Mouse (Mus musculus): ENCODE measurements around the gene Nxf1. TPM values are rescaled to one million over a fixed set of nuclear protein-coding genes. Genes with fewer than 3 reads are reported as not detected.

Gene Nxf1
- total RNA-seq, 2 experiments from 2014 or later: 220 to 231 TPM

Other genes starting within 250 kb of the Nxf1 start
- gene Slc22a8, start 165.8 kb upstream of the Nxf1 start, total RNA-seq (2023): not detected
- gene Slc22a6, start 139.0 kb upstream of the Nxf1 start, total RNA-seq (2023): not detected
- gene Chrm1, start 93.3 kb upstream of the Nxf1 start, total RNA-seq (2023): not detected
- 100 to 1,000 TPM; 198 to 224 TPM for gene Slc3a2, start 33.7 kb upstream of the Nxf1 start, total RNA-seq (2023)
- 10 to 100 TPM; 41.0 to 42.9 TPM for gene Wdr74, start 21.2 kb upstream of the Nxf1 start, total RNA-seq (2023)
- gene 1700092M07Rik, start 16.4 kb upstream of the Nxf1 start, total RNA-seq (2023): 1 to 10 TPM in 1 of 2 experiments, not detected in 1; 1.8 TPM
- gene Stx5a, start 15.7 kb upstream of the Nxf1 start, total RNA-seq (2023): 100 to 1,000 TPM; 158 to 163 TPM
- gene Tmem223, start 13.9 kb downstream of the Nxf1 start, total RNA-seq (2023): 10 to 100 TPM; 30.2 to 33.8 TPM
- gene Tmem179b, start 17.4 kb downstream of the Nxf1 start, total RNA-seq (2023): 100 to 1,000 TPM; 114 to 120 TPM
- gene Taf6l, start 29.3 kb downstream of the Nxf1 start, total RNA-seq (2023): 10 to 100 TPM; 11.3 to 13.8 TPM
- gene Polr2g, start 41.5 kb downstream of the Nxf1 start, total RNA-seq (2023): 10 to 100 TPM; 57.5 to 68.0 TPM
- 1 to 10 TPM; 2.1 to 3.1 TPM for gene Zbtb3, start 45.5 kb downstream of the Nxf1 start, total RNA-seq (2023)
- 10 to 100 TPM; 31.1 to 35.2 TPM for gene Ttc9c, start 62.3 kb downstream of the Nxf1 start, total RNA-seq (2023)
- 100 to 1,000 TPM; 107 to 124 TPM for gene Hnrnpul2, start 62.9 kb downstream of the Nxf1 start, total RNA-seq (2023)
- 10 to 100 TPM; 21.6 to 27.8 TPM for gene AC129217.1, start 72.7 kb downstream of the Nxf1 start, total RNA-seq (2023)
- 100 to 1,000 TPM in 1 of 2 experiments, 10 to 100 TPM in 1; 97.1 to 109 TPM for gene Bscl2, start 80.4 kb downstream of the Nxf1 start, total RNA-seq (2023)
- gene Gng3, start 82.1 kb downstream of the Nxf1 start, total RNA-seq (2023): not detected
- gene Lrrn4cl, start 93.7 kb downstream of the Nxf1 start, total RNA-seq (2023): under 1 TPM; 0.27 to 0.55 TPM
- gene Ubxn1, start 114.4 kb downstream of the Nxf1 start, total RNA-seq (2023): 100 to 1,000 TPM; 107 to 138 TPM
- 10 to 100 TPM; 19.3 to 24.4 TPM for gene Uqcc3, start 123.8 kb downstream of the Nxf1 start, total RNA-seq (2023)
- 10 to 100 TPM; 11.6 to 16.5 TPM for gene Lbhd1, start 126.7 kb downstream of the Nxf1 start, total RNA-seq (2023)
- gene Gm49403, start 126.9 kb downstream of the Nxf1 start, total RNA-seq (2023): not detected
- gene 1810009A15Rik, start 131.8 kb downstream of the Nxf1 start, total RNA-seq (2023): 10 to 100 TPM; 32.3 to 36.4 TPM
- 1 to 10 TPM in 1 of 2 experiments, not detected in 1; 6.1 TPM for gene Gm49416, start 131.9 kb downstream of the Nxf1 start, total RNA-seq (2023)
- 10 to 100 TPM; 13.1 to 16.0 TPM for gene Ints5, start 135.9 kb downstream of the Nxf1 start, total RNA-seq (2023)
- 100 to 1,000 TPM; 114 to 122 TPM for gene Ganab, start 141.0 kb downstream of the Nxf1 start, total RNA-seq (2023)
- gene B3gat3, start 163.3 kb downstream of the Nxf1 start, total RNA-seq (2023): 10 to 100 TPM; 48.9 to 52.6 TPM
- gene Rom1, start 172.3 kb downstream of the Nxf1 start, total RNA-seq (2023): 1 to 10 TPM; 2.6 to 3.1 TPM
- gene Eml3, start 172.5 kb downstream of the Nxf1 start, total RNA-seq (2023): 10 to 100 TPM; 62.0 to 62.9 TPM
- 100 to 1,000 TPM; 112 to 114 TPM for gene Mta2, start 184.8 kb downstream of the Nxf1 start, total RNA-seq (2023)
- gene Tut1, start 196.8 kb downstream of the Nxf1 start, total RNA-seq (2023): 10 to 100 TPM; 15.6 to 15.7 TPM
- gene Eef1g, start 210.0 kb downstream of the Nxf1 start, total RNA-seq (2023): 100 to 1,000 TPM; 194 to 241 TPM
- 1,000 to 10,000 TPM; 1,396 to 1,409 TPM for gene Ahnak, start 232.2 kb downstream of the Nxf1 start, total RNA-seq (2023)

All from monocyte, adult 59 days (primary cell).